Mouse (Mus musculus) urinary bladder, postnatal 36 days (tissue): ENCODE measurements around the gene 1700013H16Rik.
A peak's percentile ranks its signal among the peaks of the same experiment; 100 is the strongest.
"Not testable (repeated sequence)": the region's sequence is repeated elsewhere in the genome, so short reads cannot be mapped to it uniquely, and the experiment has no call there.

Source experiments
- DNase-seq, 2 experiments: peaks; one replicate each; pipeline ENCODE4 v3.0.0; 2022; ENCODE audit warnings: low spot score in 2 of 2, mixed read lengths in 1 of 2

The 1700013H16Rik gene

GRCm38 (mm10) chrX:53757736-53758135 is at the start of gene 1700013H16Rik:
Gene 1700013H16Rik, minus strand, starts transcription at chrX:53757831.
- DNase-seq, result no peak

GRCm38 (mm10) chrX:53799074-53799473 is 41.4 kb upstream of the 1700013H16Rik start:
- DNase-seq, result no peak

- not testable (repeated sequence) for DNase-seq
These were observed 39.9 kb upstream of the 1700013H16Rik start, which contains the start of gene Xlr for GRCm38 (mm10) chrX:53797519-53797918. Gene Xlr, minus strand, starts transcription at chrX:53797706.

GRCm38 (mm10) chrX:53776276-53776675 is 18.6 kb upstream of the 1700013H16Rik start, which contains the start of gene Zfp36l3:
Gene Zfp36l3, minus strand, starts transcription at chrX:53776394.
- no peak for DNase-seq

- DNase-seq, result no peak
These were observed 4.8 kb downstream of the 1700013H16Rik start for GRCm38 (mm10) chrX:53752851-53753250.

GRCm38 (mm10) chrX:53728967-53729366 is 28.7 kb downstream of the 1700013H16Rik start:
- no peak for DNase-seq

- DNase-seq, result no peak
These were observed 33.0 kb downstream of the 1700013H16Rik start, which contains the start of gene 4930502E18Rik for GRCm38 (mm10) chrX:53724596-53724995. Gene 4930502E18Rik, plus strand, starts transcription at chrX:53724826.

GRCm38 (mm10) chrX:53716323-53717182 is 41.1 kb downstream of the 1700013H16Rik start:
- peak; percentile 0 to 8 for DNase-seq

GRCm38 (mm10) chrX:53715942-53716322 is 41.7 kb downstream of the 1700013H16Rik start:
- DNase-seq, result no peak

- no peak for DNase-seq
These were observed 55.0 kb downstream of the 1700013H16Rik start for GRCm38 (mm10) chrX:53702673-53703072.

GRCm38 (mm10) chrX:53699225-53699624 is 58.4 kb downstream of the 1700013H16Rik start:
- no peak for DNase-seq

- no peak for DNase-seq
These were observed 63.4 kb downstream of the 1700013H16Rik start for GRCm38 (mm10) chrX:53694008-53694777.

GRCm38 (mm10) chrX:53693141-53693540 is 64.5 kb downstream of the 1700013H16Rik start:
- DNase-seq, result no peak
